Mouse (Mus musculus): ENCODE measurements at regions not wholly inside any gene's neighbourhood (a gene's known extent, or its start where the extent isn't known, plus 50 kb on each side); places are given as distances from the start of the nearest gene placed in this dataset.
"Not testable (repeated sequence)": the region's sequence is repeated elsewhere in the genome, so short reads cannot be mapped to it uniquely, and the experiment has no call there.

- Histone ChIP-seq H3K4me1 (peaks cover 20% of the 10 kb centered on the region), H3K27me3 (replicated peaks; ENCODE audit: low read depth, poor library complexity, severe bottlenecking) (no peaks in the 10 kb centered on the region), H3K36me3 (replicated peaks) (no peaks in the 10 kb centered on the region), H3K27ac (replicated peaks) (no peak overlapping the region), H3K4me3 (no peak overlapping the region), H3K9me3 (no peaks in the 10 kb centered on the region; the same call in 1 of the 2 replicates)
- WGBS: 73% methylated on average over 28 of the region's 28 CpGs
- DNase-seq (ENCODE audit: low spot score): no peak
Observed at GRCm38 (mm10) chr4:131173783-131174460, 229.7 kb downstream of the Matn1 start.

- Histone ChIP-seq H3K27ac (replicated peaks) (peak overlapping the region; percentile 21; the same call in 1 of the 2 replicates), H3K27me3 (replicated peaks; ENCODE audit: low read depth, poor library complexity, severe bottlenecking) (no peaks in the 10 kb centered on the region), H3K4me1 (peaks cover 43% of the 10 kb centered on the region), H3K36me3 (replicated peaks) (no peaks in the 10 kb centered on the region), H3K9me3 (no peaks in the 10 kb centered on the region; the same call in 1 of the 2 replicates), H3K4me3 (no peak overlapping the region)
- peak; percentile 55 for DNase-seq (ENCODE audit: low spot score)
- WGBS: 45% methylated on average over 3 of the region's 3 CpGs
Observed at GRCm38 (mm10) chr4:131176701-131177100, 232.5 kb downstream of the Matn1 start.

DNA sequence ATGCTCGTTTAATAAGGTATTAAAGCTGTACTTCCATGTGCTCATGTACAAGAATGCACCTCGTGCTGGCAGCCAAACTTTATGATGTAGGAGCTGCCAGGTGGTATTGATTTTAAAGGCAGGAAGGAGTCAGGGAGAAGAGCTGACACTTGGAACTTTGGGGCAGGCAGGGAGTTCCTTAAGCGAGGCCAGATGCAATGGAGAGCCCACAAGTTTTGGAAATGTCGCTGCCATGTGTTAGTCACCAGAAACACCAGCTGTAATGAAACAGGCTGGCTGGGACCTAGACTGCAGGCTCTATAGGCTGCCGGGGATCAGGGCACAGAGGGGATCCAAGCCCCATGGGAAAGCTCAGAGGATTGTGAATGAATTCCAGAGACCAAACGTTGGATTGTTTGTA is 233.7 kb downstream of the Matn1 start:
- Histone ChIP-seq H3K9me3 (no peaks in the 10 kb centered on the region; the same call in 1 of the 2 replicates), H3K4me3 (no peak overlapping the region), H3K36me3 (replicated peaks) (no peaks in the 10 kb centered on the region), H3K27ac (replicated peaks) (peak overlapping the region; percentile 57; the same call in 1 of the 2 replicates), H3K4me1 (peaks cover 46% of the 10 kb centered on the region), H3K27me3 (replicated peaks; ENCODE audit: low read depth, poor library complexity, severe bottlenecking) (no peaks in the 10 kb centered on the region)
- WGBS: 30% methylated on average over 6 of the region's 6 CpGs
- peak; percentile 68 for DNase-seq (ENCODE audit: low spot score)

- DNase-seq (ENCODE audit: low spot score); H3K27ac ChIP-seq (replicated peaks); H3K9me3 ChIP-seq; H3K36me3 ChIP-seq (replicated peaks); H3K4me3 ChIP-seq; H3K27me3 ChIP-seq (replicated peaks; ENCODE audit: low read depth, poor library complexity, severe bottlenecking): not testable (repeated sequence)
- 84% methylated on average over 5 of the region's 5 CpGs for WGBS
- peaks cover 46% of the 10 kb centered on the region for H3K4me1 ChIP-seq
Observed at GRCm38 (mm10) chr4:131178642-131179041, 234.5 kb downstream of the Matn1 start.

GRCm38 (mm10) chr4:131188066-131188465 is 243.9 kb downstream of the Matn1 start:
- Histone ChIP-seq H3K9me3 (no peaks in the 10 kb centered on the region), H3K27ac (replicated peaks) (no peak overlapping the region), H3K4me3 (no peak overlapping the region), H3K27me3 (replicated peaks; ENCODE audit: low read depth, poor library complexity, severe bottlenecking) (no peaks in the 10 kb centered on the region), H3K4me1 (no peaks in the 10 kb centered on the region; the same call in 1 of the 2 replicates), H3K36me3 (replicated peaks) (no peaks in the 10 kb centered on the region)
- DNase-seq (ENCODE audit: low spot score): no peak
- WGBS: 92% methylated on average over 3 of the region's 3 CpGs

DNA sequence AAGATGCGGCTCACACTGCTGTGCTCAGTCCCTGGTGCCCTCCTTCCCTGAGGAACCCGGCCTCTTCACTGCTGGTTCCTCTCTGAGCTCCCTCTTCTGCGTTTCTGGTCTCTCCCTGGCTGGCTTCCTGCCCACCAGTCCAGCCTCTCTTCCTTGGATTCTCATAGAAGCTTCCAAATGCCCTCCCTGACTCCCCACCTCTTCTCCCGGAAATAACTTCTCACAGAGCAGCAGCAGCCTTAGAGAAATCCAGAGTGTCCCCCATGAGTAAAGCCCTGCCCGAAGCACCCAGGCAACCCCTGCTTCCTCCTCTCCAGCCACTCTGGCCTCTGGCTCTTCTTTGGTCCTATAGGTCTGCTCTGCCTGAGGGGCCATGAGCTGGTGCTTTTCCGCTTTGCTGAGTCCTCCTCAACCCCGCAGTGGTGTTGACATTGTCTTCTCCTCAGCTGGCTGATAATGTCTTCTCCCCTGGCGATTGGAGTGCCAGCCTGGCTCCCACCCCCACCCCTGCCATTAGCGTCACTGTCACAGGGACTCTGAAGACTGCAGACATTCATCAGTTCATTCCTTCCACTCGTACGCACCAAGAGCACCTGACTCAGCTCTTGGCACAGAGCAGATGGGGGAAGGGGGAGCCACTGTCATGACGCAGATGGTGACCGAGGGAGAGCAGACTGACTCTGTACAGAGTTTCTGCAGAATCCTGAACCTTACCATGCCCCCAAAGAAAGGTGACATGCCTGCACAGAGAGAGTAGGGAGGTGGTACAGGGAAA is 247.1 kb downstream of the Matn1 start:
- H3K4me1 ChIP-seq: no peaks in the 10 kb centered on the region; the same call in 1 of the 2 replicates
- H3K4me3 ChIP-seq: no peak overlapping the region
- H3K27me3 ChIP-seq (replicated peaks; ENCODE audit: low read depth, poor library complexity, severe bottlenecking): no peaks in the 10 kb centered on the region
- no peak overlapping the region for H3K27ac ChIP-seq (replicated peaks)
- no peaks in the 10 kb centered on the region for H3K36me3 ChIP-seq (replicated peaks)
- WGBS: 77% methylated on average over 13 of the region's 13 CpGs
- H3K9me3 ChIP-seq: no peaks in the 10 kb centered on the region
- DNase-seq (ENCODE audit: low spot score): no peak

DNA sequence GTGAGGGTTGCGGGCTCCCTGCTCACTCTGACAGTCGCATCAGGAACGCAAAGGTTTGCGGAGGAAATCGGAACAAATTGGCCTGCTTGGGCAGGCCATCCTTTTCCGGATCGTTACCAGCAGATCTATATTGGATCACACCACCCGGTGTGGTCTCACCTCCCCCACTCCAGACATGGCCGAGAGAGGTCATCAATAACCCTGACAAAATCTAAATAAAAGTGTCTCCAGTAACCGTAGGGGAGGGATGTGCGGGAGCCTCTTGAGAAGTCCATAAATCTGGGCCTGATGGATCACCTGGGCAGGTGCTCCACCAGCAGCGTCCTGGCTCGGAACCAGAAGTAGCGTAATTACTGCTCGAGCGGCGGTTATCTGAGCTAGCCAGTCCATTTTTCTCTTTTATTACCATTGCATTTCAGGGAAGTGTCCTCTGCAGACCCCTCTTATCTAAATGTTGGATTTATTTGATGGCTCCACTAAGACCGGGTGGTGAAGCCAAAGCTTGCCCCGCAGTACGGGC is 249.8 kb downstream of the Matn1 start:
- no peak overlapping the region for H3K27ac ChIP-seq (replicated peaks)
- no peaks in the 10 kb centered on the region; the same call in 1 of the 2 replicates for H3K4me1 ChIP-seq
- H3K4me3 ChIP-seq: no peak overlapping the region
- H3K9me3 ChIP-seq: no peaks in the 10 kb centered on the region
- DNase-seq (ENCODE audit: low spot score): no peak
- H3K27me3 ChIP-seq (replicated peaks; ENCODE audit: low read depth, poor library complexity, severe bottlenecking): no peaks in the 10 kb centered on the region
- WGBS: 91% methylated on average over 20 of the region's 20 CpGs
- no peaks in the 10 kb centered on the region for H3K36me3 ChIP-seq (replicated peaks)

- no peak overlapping the region for H3K27ac ChIP-seq (replicated peaks)
- H3K4me1 ChIP-seq: no peaks in the 10 kb centered on the region; the same call in 1 of the 2 replicates
- H3K4me3 ChIP-seq: no peak overlapping the region
- H3K36me3 ChIP-seq (replicated peaks): no peaks in the 10 kb centered on the region
- 85% methylated on average over 4 of the region's 4 CpGs for WGBS
- no peak for DNase-seq (ENCODE audit: low spot score)
- H3K27me3 ChIP-seq (replicated peaks; ENCODE audit: low read depth, poor library complexity, severe bottlenecking): no peaks in the 10 kb centered on the region
- H3K9me3 ChIP-seq: no peaks in the 10 kb centered on the region
Observed at GRCm38 (mm10) chr4:131196147-131196546, 252.0 kb downstream of the Matn1 start.

DNA sequence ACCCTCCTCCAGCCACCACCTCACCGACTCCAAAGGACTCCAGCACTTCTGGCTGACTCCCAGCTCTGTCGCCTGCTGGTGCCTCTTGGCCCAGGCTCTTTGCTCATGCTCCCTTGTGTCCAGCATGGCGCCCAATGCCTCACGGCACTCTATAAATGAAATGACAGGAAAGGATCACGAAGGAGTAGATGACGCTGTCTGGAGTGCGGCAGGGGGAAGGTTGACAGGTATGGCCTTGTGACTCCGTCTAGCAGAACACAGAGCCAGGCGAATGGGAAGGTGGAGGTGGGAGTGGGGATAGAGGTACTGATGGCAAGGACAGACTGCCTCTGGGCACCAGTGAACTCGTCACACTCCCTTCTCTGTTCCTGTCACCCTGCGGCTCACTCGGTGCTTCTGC is 259.5 kb downstream of the Matn1 start:
- no peaks in the 10 kb centered on the region for H3K36me3 ChIP-seq (replicated peaks)
- DNase-seq (ENCODE audit: low spot score): no peak
- no peak overlapping the region for H3K27ac ChIP-seq (replicated peaks)
- peaks cover 6% of the 10 kb centered on the region; the same call in 1 of the 2 replicates for H3K4me1 ChIP-seq
- H3K27me3 ChIP-seq (replicated peaks; ENCODE audit: low read depth, poor library complexity, severe bottlenecking): no peaks in the 10 kb centered on the region
- H3K4me3 ChIP-seq: no peak overlapping the region
- 90% methylated on average over 12 of the region's 12 CpGs for WGBS
- no peaks in the 10 kb centered on the region for H3K9me3 ChIP-seq

DNA sequence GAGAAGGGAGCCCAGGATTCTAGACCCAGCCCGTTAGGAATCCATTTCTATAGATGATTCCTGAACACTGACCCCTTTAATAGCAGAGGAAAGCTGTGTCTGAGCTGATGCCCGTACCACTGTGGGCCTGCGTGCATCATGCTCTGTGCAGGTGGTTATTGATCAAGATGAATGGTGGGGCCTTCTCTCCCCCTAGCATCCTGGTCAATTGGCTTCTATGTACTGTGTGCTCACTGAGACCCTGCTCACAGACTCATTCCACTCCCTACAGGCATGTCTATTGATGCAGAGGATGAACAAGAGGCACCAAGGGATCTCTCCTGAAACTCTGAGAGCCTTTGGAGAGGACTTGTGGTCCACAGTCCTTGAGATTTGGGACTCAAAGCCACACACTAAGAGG is 260.5 kb downstream of the Matn1 start:
- H3K27me3 ChIP-seq (replicated peaks; ENCODE audit: low read depth, poor library complexity, severe bottlenecking): no peaks in the 10 kb centered on the region
- H3K27ac ChIP-seq (replicated peaks): no peak overlapping the region
- H3K9me3 ChIP-seq: no peaks in the 10 kb centered on the region
- H3K4me1 ChIP-seq: peaks cover 6% of the 10 kb centered on the region; the same call in 1 of the 2 replicates
- no peak for DNase-seq (ENCODE audit: low spot score)
- no peak overlapping the region for H3K4me3 ChIP-seq
- WGBS: 86% methylated on average over 3 of the region's 3 CpGs
- no peaks in the 10 kb centered on the region for H3K36me3 ChIP-seq (replicated peaks)

DNA sequence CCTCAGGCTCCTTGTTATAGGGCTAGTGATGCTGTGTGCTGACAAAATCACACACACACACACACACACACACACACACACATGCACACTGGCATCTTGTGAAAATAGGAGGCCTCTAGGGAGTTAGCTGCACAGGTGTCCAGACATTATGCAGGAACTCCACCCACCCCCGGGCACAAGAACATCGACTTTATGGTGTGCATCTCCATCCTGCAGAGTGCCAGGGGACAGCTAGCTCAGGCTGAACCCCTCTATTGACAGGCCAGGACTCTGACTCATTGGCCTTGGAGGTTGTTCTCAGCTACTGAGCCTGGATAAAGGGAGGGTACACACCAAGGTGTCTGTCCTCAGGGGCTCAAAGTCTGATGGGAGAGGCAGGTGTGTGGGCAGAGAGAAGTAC is 260.9 kb downstream of the Matn1 start:
- Histone ChIP-seq H3K4me1 (peaks cover 6% of the 10 kb centered on the region; the same call in 1 of the 2 replicates), H3K27ac (replicated peaks) (no peak overlapping the region)
- WGBS: 82% methylated on average over 2 of the region's 2 CpGs

DNA sequence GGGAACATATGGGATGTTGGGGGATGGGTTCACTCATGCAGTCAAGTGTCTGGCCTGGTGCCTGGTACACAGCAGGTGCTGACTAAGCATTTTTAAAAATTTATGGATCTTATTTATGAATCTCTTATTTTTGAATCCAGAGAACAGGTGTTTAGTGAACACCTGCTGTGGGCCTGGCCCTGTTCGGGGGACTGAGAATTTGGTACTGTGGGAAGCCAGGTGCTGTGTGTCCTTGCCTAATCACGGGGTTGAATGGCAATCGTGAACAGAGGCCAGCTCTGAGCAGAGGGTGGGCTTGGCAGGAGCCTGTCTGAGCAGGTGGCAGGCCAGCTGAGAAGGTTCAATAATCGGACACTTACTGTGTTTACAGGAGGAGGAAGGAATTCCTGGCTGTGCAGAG is 261.5 kb downstream of the Matn1 start:
- H3K4me1 ChIP-seq: peaks cover 6% of the 10 kb centered on the region; the same call in 1 of the 2 replicates
- no peak for DNase-seq (ENCODE audit: low spot score)
- H3K9me3 ChIP-seq: peaks cover 2% of the 10 kb centered on the region
- H3K36me3 ChIP-seq (replicated peaks): no peaks in the 10 kb centered on the region
- H3K27me3 ChIP-seq (replicated peaks; ENCODE audit: low read depth, poor library complexity, severe bottlenecking): no peaks in the 10 kb centered on the region
- no peak overlapping the region for H3K4me3 ChIP-seq
- 84% methylated on average over 4 of the region's 4 CpGs for WGBS
- H3K27ac ChIP-seq (replicated peaks): no peak overlapping the region

More for the DNA sequence above, 260.9 kb downstream of the Matn1 start:
- H3K27me3 ChIP-seq (replicated peaks; ENCODE audit: low read depth, poor library complexity, severe bottlenecking): no peaks in the 10 kb centered on the region
- H3K4me3 ChIP-seq: no peak overlapping the region
- H3K36me3 ChIP-seq (replicated peaks): no peaks in the 10 kb centered on the region
- no peak for DNase-seq (ENCODE audit: low spot score)
- H3K9me3 ChIP-seq: no peaks in the 10 kb centered on the region
